Mouse (Mus musculus) liver (tissue): ENCODE measurements around the gene Ints5.
"Not testable (repeated sequence)": the region's sequence is repeated elsewhere in the genome, so short reads cannot be mapped to it uniquely, and the experiment has no call there.

Experiments used
- DNase-seq: peaks from one replicate; pipeline ENCODE4 v3.0.0-alpha.2; 2020; ENCODE audit warnings: mixed read lengths

Ints5 gene

DNA sequence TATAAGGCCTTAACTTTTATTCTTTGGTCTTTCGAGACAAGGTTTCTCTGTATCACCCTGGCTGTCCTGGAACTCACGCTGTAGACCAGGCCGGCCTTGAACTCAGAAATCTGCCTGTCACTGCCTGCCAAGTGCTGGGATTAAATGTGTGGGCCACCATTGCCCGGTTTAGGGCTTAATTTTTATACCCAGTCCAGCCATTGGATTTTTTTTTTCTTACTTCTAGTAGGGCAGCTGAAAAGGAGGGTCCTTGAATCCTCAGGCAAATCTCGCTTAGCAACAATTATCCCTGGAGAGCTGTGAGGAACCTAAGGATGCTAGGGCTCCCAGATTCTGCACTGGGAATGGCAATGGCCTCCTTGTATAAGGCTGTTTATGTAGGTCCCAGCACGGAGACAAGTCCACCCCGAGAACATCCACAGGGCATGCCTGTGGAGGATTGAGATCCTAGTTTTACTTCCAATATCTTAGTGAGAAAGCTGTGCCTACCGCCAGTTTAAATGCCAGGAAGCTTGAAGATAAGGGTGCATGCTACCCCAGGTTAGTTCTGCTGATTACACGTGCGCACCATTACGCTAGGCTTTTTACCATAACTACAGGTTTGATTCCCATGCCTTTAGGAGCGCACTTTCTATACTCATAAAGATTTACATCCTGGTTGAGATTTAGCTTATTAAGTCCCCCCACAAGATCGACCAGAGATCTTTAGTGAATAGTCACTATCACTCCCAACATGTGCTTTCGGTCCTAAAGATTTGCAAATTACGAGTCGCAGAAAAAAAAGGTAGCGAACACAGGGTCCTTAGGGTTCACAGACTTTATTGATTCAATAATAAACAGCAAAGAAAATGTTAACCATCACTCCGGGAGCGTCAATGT, 5.0 kb upstream of the Ints5 start:
- peak; percentile 24 for DNase-seq

DNA sequence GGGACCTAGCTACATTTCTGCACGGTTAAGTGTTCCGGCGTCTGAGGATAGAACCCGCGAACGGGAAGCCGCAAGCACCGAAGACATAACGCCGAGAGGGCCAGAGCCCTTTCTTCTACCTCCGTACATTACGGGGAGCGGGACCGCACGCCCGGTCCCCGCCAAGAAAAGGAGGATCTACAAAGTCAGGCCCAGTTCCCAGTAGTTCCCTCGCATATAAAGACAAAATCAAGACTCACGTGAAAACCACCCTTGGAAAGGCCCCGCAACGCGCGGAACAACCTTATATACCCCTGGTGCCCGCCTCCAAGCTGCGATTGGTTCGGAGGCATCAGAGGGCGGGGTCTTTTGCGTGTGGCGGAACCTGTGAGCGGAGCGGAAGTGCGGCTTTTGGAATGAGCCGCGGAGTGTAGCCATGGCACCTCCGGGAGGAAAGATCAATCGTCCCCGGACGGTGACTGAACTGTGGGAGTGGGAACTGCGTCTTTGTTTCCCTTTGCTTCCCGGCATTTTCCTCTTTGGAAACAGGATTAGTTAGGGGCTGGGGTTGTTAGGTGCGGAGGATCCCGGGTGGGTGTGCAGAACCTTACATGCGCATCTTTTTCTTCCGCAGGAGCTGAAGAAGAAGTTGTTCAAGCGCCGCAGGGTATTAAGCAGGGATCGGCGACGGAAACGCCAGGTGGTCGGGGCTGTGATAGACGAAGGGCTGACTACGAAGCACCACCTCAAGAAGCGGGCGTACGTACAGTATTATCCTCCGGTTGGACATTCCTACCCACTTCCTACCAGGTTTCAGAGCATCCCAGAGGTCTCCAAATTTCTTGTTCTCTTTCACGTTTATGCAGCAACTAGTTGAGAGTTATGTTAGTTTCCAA, 4.1 kb upstream of the Ints5 start, which contains the start of the genes 1810009A15Rik and Gm49416:
Gene 1810009A15Rik, plus strand, starts transcription at position 343 of the 875 bp plus-strand sequence.
Gene Gm49416, plus strand, starts transcription at position 416 of the 875 bp plus-strand sequence.
- DNase-seq = peak; percentile 98

- DNase-seq = no peak
Observed at GRCm38 (mm10) chr19:8895397-8895960, 2.7 kb downstream of the Ints5 start.

DNA sequence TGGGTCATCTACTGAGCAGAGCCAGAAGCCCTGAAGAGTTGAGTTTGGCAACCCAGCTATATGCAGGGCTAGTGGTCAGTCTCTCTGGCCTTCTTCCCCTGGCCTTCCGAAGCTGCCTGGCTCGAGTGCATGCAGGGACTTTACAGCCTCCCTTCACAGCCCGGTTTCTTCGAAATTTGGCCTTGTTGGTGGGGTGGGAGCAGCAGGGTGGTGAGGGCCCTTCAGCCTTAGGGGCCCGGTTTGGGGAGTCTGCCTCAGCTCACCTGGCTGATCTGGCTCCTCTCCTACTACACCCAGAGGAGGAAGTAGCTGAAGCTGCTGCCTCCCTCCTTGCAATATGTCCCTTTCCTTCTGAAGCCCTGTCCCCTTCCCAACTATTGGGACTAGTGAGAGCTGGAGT, 3.4 kb downstream of the Ints5 start:
- DNase-seq = not testable (repeated sequence)

- DNase-seq = peak; percentile 32
Observed at GRCm38 (mm10) chr19:8897211-8897864, 4.5 kb downstream of the Ints5 start.

DNA sequence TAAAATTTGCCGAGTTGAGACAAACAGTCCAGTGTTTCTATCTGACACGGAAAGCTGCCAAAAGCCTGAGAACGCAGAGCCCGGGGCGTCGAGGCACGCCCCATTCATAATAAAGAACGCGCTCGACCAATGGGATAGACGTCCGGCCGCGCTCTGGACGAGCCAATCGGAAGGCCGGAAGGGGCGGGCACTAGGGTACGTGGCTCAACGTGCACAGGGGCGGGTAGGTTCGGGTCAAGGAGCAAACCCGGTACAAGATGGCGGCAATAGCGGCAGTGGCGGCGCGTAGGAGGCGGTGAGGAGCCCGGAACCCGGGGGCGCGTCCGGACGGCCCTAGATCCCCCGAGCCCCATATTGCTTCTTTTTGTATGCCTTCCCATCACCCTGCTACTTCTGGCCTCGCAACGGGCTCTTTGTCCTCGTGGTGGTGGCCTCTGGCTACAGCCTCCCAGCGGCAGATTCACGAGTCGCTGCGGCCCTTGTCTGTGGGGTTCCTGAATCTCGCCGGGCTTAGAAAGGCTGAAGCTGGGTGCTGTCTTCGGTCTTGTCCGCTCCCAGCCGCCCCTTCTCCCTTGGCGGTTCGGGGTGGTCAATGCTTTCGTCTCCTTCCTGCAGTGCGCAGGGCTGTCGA, 5.2 kb downstream of the Ints5 start, which contains the start of gene Ganab:
Gene Ganab, plus strand, starts transcription at position 207 of the 631 bp plus-strand sequence.
- peak; percentile 98 for DNase-seq

DNA sequence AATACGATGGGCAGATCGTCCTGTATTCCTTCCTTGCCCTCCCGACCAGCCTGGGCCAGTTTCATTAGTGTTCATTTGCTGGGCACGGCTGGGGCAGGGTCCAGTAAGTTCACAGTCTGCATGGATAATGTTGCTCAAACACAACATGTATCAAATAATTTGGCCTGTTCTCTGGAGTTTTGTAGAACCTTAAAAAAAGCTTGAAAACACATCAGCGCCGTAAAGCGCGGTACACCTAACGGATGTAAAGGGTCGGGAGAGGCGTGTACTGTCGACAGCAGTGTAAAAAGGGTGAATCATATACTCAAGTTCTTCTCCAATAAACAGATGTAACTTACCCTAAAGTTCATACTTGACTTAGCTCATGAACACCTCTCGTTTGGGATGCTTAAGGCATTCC, 5.8 kb downstream of the Ints5 start:
- no peak for DNase-seq

DNA sequence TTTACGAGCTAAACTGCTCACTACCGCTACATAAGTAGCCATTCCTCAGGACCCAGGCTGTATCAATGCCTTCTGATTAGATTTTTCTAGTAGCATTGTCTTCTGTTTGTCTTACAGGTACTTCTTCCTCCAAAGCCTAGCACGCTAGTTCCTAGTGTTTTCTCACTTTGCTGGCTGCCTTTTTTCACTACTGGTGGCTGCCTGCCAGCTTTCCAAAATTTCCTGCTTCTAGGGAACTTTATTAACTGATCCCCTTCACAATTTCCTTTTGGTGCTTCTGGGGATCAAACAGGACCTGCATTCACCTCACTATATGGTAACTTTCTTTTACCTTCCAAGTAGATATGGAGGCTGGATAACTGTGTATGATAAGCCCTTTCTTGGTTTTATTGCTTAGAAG, 6.3 kb downstream of the Ints5 start:
- no peak for DNase-seq

- no peak for DNase-seq
Observed at GRCm38 (mm10) chr19:8903412-8903811, 10.6 kb downstream of the Ints5 start.

DNA sequence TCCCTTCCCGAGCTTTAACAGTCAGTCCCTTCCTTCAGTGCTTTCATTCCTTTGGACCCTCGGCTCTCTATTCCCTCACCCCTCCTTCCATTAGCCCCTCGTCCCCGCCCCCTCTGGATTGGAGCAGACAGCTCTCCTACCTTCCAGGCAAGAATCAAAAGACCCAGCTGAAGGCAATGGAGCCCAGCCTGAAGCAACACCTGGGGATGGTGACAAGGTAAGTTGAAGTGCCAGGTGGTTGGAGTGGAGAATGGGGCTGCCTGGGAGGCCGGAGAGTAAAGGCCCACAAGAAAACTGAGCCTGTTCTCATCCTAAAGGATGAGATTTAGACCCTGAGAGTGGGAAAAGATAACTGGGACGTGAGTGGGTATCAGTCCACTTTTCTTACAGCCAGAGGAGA, 15.7 kb downstream of the Ints5 start:
- DNase-seq = no peak

DNA sequence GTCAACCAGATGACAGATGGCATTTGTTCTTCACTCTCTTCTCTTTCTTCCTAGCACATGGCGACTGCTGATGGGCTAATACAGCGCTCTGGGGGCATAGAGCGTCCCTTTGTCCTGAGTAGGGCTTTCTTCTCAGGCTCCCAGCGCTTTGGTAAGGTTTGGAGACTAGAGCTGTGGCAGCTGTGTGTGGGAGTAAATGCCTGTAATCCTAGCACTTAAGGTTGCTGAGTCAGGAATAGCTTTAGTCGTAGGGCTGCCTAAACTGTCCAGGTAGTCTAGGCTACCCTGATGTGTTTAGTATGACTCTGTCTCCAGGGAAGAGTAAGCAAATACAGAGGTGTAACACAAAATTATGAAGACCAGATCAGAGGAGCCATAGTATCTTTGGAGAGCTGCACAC, 19.0 kb downstream of the Ints5 start:
- no peak for DNase-seq

- no peak for DNase-seq
Observed at GRCm38 (mm10) chr19:8914212-8914611, 21.4 kb downstream of the Ints5 start.

DNA sequence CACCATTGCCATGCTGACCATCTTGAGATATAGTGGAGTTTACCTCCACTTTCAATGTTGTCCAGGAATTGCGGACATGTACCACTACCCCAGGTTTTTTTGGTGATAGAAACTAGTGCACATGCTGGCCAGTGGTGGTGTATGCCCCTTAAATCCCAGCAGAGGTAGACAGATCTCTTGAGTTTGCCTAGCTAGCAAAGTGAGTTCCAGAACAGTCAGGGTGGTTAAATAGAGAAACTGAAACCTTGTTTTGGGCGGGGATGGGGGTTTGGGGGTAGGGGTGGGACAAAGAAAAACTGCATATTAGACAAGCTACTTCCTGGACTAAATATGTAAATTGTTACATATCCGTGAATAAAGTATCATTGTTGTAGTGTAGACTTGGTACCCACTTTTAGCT, 26.2 kb downstream of the Ints5 start:
- DNase-seq = no peak

- DNase-seq = no peak
Observed at GRCm38 (mm10) chr19:8919684-8920072, 26.9 kb downstream of the Ints5 start.

- peak; percentile 94 for DNase-seq
Observed at GRCm38 (mm10) chr19:8920073-8920736, 27.4 kb downstream of the Ints5 start, which contains the start of gene B3gat3. Gene B3gat3, plus strand, starts transcription at chr19:8920374.

GRCm38 (mm10) chr19:8920836-8921291, 28.1 kb downstream of the Ints5 start:
- DNase-seq = peak; percentile 70

DNA sequence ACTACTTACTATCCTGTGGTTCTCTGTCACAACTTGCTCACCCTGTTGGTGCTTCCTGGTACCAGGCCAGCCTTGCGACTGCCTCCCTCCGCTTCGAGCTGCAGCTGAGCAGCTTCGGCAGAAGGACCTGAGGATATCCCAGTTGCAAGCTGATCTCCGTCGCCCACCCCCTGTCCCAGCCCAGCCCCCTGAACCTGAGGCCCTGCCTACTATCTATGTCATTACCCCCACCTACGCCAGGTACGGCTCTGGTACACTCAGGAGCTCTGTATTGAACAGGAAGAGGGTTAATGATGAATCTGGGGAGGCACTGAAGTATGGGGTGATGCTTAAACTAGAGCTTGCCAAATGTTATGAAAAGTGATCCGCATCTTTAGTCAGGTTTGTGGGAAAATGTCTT, 28.9 kb downstream of the Ints5 start:
- no peak for DNase-seq

GRCm38 (mm10) chr19:8926766-8927165, 34.0 kb downstream of the Ints5 start:
- peak; percentile 32 for DNase-seq

GRCm38 (mm10) chr19:8927891-8928525, 35.2 kb downstream of the Ints5 start:
- peak; percentile 48 for DNase-seq

- DNase-seq = no peak
Observed at GRCm38 (mm10) chr19:8928689-8929223, 36.0 kb downstream of the Ints5 start.
